ENCODE assay signal across 15 mouse cellular contexts in the genomic region with DNA sequence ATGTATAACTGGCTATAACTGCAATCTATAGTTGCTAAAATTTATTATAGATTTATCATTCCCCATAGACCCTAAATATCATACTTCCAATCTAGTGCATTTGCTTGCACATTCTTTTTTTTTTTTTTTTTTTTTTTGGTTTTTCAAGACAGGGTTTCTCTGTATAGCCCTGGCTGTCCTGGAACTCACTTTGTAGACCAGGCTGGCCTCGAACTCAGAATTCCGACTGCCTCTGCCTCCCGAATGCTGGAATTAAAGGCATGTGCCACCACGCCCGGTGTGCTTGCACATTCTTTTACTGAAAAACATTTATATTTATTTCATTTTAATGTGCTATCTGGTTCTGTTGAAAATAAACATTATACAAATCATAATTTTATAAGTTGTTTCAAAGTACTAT.
"Had no signal": no experiment of that assay in that cellular context is flagged by ENCODE, and none has a peak within 500 bp of the region (broad histone marks: within the 10 kb centered on the region; RNA-seq: fewer than 3 reads in every experiment).

No protein-coding gene starts in this region.

- H3K9me3 ChIP-seq: limb, embryonic 15.5 days; liver, embryonic 12.5 days; stomach, embryonic 15.5 days had no signal

- DNase-seq: kidney, adult 11 months; kidney, adult 9 months; kidney, postnatal 36 days; layer of hippocampus, adult 9-11 months; layer of hippocampus, postnatal 36 days; lung, embryonic 14.5 days; lung, postnatal 10 days; lung, postnatal 4 days; right cerebral cortex, postnatal 4 days; thymus, adult 2 months; thymus, postnatal 25 days had no signal

- H3K4me3 ChIP-seq: limb, embryonic 15.5 days; liver, embryonic 12.5 days; stomach, embryonic 15.5 days had no signal

- H3K9ac ChIP-seq: limb, embryonic 15.5 days; liver, embryonic 12.5 days; lung, embryonic 14.5 days; stomach, embryonic 15.5 days had no signal

- H3K4me1 ChIP-seq: limb, embryonic 15.5 days; liver, embryonic 12.5 days; stomach, embryonic 15.5 days had no signal

- ATAC-seq: liver, embryonic 12.5 days had no signal

- H3K27me3 ChIP-seq: limb, embryonic 15.5 days; liver, embryonic 12.5 days; stomach, embryonic 15.5 days had no signal

- H3K27ac ChIP-seq: kidney, postnatal 0 days; limb, embryonic 15.5 days; liver, embryonic 12.5 days; stomach, embryonic 15.5 days had no signal

- H3K4me2 ChIP-seq: limb, embryonic 15.5 days; liver, embryonic 12.5 days; lung, embryonic 14.5 days; stomach, embryonic 15.5 days had no signal

- H3K36me3 ChIP-seq: limb, embryonic 15.5 days; liver, embryonic 12.5 days; stomach, embryonic 15.5 days had no signal
